Mouse (Mus musculus) c-Kit-positive CD71-positive TER-119-positive erythroid progenitor cells, embryonic 14.5 days (primary cell): Measurements from ENCODE around the gene Pet100.
"Not testable (repeated sequence)": the region's sequence is repeated elsewhere in the genome, so short reads cannot be mapped to it uniquely, and the experiment has no call there.

Source experiments
- DNase-seq: peaks from one replicate; pipeline ENCODE4 v3.0.0-alpha.2; 2013; ENCODE audit warnings: low spot score

Gene Pet100

DNA sequence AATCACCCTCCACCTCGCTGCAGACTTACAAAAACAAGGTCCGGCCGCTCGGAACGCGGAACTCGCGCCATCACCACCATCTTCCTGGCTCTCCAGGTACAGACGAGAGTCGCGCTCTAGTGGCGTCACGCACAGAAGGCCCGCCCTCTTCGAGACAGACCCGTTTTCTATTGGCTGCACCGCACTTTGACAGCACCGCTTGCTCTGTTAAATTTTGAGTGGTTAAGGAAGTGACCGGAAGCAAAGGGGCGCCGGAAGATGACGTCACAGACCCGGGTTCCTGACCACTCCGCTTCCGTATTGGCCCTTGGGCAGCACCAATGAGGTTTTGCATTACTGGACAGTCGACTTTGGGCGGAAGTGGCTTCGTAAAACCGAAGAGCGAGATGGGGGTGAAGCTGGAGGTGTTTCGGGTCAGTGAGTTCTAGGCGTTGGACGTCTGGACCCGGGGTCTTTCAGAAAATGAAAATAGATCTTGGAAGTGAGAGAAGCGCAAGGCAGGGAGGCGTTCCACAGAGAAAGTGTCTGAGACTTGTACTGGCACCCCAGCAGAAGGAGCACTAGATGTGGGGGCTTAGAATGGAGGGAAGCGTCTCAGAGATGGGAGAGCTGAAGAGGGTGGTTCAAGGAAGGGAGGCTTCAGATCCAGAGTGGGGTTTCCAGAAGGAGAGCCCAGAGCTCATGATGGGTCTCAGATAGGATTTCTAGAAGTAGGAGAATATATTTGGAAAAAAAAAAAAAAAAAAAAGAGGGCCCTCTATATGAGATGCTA is at the start of gene Pet100, which contains the start of gene Xab2:
Pet100 (plus strand) TSS at position 350 of the 772 bp plus-strand sequence.
Xab2 (minus strand) TSS at position 118 of the 772 bp plus-strand sequence.
- peak; percentile 100 for DNase-seq

- DNase-seq, result no peak
Observed at GRCm38 (mm10) chr8:3574546-3574945, 46.8 kb upstream of the Pet100 start.

- DNase-seq, result no peak
Observed at GRCm38 (mm10) chr8:3576211-3576960, 45.0 kb upstream of the Pet100 start.

DNA sequence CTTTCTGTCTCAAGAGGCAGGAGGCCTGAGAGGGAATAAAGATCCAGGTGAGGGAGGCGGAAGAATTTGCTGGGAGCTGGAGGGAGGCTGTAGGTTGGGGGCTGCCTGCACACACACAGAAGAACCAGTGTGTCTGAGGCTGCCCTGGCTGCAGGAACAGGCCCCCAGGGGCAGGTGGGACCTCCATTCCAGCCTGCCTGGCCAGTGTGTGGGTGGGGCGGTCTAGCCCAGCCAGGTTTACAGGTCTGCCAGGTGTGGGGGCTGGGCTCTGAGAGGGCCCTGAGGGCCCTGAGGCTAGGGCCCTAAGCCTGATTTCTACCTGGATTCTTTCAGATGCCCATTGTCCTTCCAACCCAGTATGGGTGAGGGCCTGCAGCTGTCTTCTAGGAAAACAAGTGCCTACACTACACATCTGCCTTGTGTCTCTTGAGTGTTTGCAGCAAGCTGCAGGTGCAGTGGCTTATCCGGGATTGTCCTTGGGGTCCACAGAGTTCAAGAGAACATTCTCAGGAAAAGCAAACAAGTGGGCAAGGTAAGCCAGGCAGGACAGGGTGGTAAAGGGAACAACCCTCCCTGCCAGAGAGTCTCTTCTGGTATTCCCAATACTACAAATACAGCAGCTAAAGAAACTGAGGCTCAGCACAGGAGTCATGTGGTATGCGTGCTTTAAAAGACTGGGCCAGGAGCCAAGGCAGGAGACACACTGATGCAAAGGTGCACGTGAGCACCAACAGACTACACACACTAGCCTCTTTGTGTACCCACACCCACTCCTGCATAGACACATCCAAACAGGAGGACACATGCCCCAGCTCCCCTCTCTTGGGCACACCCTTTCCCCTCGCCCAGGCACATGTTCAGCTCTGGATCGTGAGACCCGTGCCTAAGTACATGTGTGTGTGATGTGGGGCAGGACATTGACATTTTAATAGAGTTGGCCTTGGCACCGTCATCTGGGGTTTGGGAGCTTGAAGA is 41.7 kb upstream of the Pet100 start:
- DNase-seq, result no peak

- DNase-seq, result not testable (repeated sequence)
Observed at GRCm38 (mm10) chr8:3581961-3582360, 39.4 kb upstream of the Pet100 start.

GRCm38 (mm10) chr8:3586452-3586851 is 34.9 kb upstream of the Pet100 start:
- DNase-seq, result peak; percentile 37

DNA sequence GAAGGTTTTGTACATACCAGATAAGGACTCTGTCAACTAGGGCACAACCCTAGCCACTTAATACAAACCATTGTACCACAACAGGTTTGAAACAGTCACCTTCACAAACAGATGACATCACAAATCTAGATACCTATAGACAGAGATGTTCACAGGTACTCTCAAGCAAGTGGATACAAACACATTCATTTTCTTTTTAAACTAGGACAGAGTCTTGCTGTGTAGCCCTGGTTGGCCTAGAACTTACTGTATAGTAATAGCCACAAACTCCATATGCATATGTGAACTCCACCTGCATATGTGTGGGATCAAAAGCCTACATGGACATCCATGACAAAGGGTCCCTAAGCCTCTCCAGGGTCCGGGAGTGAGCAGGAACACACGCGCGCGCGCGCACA is 34.4 kb upstream of the Pet100 start, which contains the start of gene Camsap3:
Camsap3 (plus strand) TSS at position 301 of the 398 bp plus-strand sequence.
- DNase-seq, result no peak

- DNase-seq, result peak; percentile 48
Observed at GRCm38 (mm10) chr8:3587391-3588257, 33.7 kb upstream of the Pet100 start.

DNA sequence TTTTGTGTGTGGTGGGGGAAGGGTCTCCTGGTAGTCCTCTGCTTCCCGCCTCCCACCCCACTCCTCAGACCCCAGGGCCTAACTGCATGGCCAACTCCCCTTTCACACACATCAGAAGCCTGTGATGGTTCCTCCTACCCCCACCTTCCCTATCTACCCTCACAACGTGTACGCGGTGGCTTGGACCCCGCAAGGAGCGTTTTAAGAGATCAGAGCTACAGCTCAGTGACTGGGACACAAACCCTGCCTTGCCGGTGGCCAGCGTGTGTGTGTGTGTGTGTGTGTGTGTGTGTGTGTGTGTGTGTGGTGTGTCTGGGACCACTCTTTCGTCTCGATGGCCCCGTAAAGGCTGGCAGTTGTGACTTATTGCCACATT is 33.1 kb upstream of the Pet100 start:
- no peak for DNase-seq

- no peak for DNase-seq
Observed at GRCm38 (mm10) chr8:3593470-3593869, 27.9 kb upstream of the Pet100 start.

- no peak for DNase-seq
Observed at GRCm38 (mm10) chr8:3594466-3594865, 26.9 kb upstream of the Pet100 start.

GRCm38 (mm10) chr8:3598054-3598453 is 23.3 kb upstream of the Pet100 start:
- DNase-seq, result no peak

- DNase-seq, result no peak
Observed at GRCm38 (mm10) chr8:3599219-3599618, 22.1 kb upstream of the Pet100 start.

- DNase-seq, result no peak
Observed at GRCm38 (mm10) chr8:3600401-3600800, 20.9 kb upstream of the Pet100 start.

DNA sequence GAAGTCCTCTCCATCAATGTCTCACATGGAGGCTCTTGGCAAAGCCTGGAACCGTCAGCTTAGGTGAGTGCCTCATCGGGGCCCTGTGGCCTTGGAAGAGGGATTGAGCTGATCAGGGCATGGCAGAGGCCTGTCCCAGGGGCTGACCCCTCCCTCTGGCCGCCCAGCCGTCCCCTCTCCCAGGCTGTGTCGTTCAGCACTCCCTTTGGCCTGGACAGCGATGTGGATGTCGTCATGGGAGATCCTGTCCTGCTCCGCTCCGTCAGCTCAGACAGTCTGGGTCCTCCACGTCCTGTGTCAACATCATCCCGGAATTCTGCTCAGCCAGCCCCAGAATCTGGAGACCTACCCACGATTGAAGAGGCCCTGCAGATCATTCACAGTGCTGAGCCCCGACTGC is 17.9 kb upstream of the Pet100 start:
- DNase-seq, result no peak

DNA sequence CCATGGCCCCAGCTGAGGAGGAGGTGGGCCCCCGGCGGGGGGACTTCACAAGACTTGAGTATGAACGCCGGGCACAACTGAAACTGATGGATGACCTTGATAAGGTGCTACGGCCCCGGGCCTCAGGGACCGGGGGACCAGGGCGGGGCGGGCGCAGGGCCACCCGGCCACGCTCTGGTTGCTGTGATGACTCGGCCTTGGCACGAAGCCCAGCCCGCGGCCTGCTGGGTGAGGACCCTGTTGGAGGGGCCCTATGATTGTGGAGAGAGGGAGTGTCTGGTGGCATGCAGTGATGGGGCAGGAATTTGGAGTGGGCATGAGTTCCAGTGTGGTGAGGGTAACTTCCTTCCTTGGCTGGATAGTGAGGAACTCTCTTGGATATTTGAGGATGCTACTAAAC is 14.8 kb upstream of the Pet100 start:
- DNase-seq, result no peak

GRCm38 (mm10) chr8:3607822-3608221 is 13.5 kb upstream of the Pet100 start:
- no peak for DNase-seq

GRCm38 (mm10) chr8:3609046-3609815 is 12.1 kb upstream of the Pet100 start:
- DNase-seq, result no peak

GRCm38 (mm10) chr8:3609816-3610150 is 11.6 kb upstream of the Pet100 start:
- DNase-seq, result no peak

DNA sequence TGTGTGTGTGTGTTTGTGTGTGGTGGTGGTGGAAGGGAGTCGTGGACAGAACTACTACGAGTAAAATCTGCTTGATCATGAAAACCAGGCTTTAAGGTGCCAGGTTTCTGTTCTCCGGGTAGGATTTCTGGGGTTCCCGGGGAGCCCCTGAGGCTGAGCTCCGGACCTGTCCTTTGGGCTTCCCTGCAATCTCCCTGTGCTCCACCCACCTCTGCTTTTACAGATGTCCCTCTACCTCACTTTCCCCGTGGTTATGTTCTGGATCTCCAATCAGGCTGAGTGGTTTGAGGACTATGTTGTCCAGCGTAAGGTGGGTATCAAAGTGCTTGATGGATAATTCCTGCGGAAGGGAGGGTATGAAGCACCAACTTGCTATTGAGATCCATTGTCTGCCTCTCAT is 771 bp downstream of the Pet100 start:
- DNase-seq, result no peak
